Mouse (Mus musculus) liver, adult (tissue): ENCODE results near the gene Lhb.

Source experiments
- GATA4 ChIP-seq: IDR thresholded peaks from 2 replicates; pipeline ENCODE4 v1.6.1; 2014; ENCODE audit warnings: mild to moderate bottlenecking, low read length; ENCODE audit not compliant: insufficient replicate concordance

The Lhb gene

DNA sequence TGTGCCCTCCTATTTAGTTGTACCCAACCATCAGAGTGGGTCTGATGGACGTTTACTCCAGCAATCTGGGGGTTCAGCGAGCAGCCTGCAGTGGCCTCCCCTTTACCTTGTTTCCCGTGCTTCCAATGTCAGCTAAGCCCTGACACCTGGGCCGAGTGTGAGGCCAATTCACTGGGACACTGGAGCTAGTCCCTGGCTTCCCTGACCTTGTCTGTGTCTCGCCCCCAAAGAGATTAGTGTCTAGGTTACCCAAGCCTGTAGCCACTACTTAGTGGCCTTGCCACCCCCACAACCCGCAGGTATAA is at the start of gene Lhb:
Lhb (plus strand) TSS at position 206 of the 305 bp plus-strand sequence.
- TF ChIP-seq GATA4: no peak

DNA sequence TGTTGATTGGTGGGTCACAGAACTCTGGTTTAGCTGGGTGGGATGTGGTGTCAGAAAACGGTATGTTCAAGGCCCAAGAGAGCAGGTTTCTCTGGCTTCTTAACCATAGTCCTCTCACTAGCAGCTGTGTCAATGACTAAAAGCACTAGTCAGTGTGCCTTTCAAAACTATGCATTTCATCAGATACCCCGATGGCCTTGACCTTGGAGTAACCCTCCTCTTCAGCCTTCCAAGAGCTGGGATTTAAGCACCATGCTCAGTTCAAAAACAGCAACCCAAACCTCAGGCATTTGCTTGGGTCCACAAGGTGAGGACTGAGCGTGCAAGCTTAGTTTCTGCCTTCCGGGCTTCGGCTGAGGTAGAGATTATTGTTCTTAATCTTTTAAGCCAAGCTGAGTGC is 48.2 kb upstream of the Lhb start:
- no peak for TF ChIP-seq GATA4

- no peak for TF ChIP-seq GATA4
These were observed 46.0 kb upstream of the Lhb start for GRCm38 (mm10) chr7:45374620-45375019.

DNA sequence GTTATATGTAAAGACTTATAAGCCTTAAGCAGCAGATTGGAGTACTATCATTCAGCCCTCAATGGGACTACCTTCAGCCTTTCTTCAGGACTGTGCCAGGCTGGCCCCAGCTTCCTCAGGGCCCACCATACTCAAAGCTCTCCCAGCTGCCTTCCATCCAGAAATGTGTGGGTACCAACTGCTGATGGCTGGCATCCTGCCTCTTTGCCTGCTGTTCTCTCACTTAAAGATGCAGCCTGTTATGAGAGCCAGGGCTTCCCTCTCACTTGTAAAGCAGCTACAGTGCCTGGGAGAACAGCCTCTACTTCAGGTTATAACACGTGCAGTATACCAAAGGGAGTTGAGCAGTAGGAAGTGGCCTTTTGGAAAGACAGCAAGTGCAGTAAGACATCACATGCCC is 44.6 kb upstream of the Lhb start:
- TF ChIP-seq GATA4: no peak

- TF ChIP-seq GATA4: no peak
These were observed 34.5 kb upstream of the Lhb start for GRCm38 (mm10) chr7:45386077-45386476.

DNA sequence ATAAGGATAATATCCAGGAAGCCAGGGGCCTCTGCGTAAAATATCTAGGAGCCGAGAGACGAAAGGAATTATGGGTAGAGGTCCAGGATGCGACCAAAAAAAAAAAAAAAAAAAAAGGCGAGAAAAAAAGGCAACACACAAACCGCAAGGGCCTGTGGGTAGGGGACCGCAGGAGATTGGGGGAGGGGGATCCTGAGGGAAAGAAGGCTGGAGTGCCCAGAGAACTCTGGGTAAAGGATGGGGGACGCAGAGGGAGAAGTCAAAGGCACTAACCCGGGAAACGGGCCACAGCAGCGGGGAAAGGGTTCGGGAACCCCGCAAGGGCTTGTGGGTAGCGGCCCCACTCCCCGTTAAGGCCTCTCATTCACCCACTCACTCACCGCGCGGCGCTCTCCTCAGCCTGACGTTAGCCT is 25.5 kb upstream of the Lhb start:
- no peak for TF ChIP-seq GATA4

GRCm38 (mm10) chr7:45395578-45396336 is 24.9 kb upstream of the Lhb start, which contains the start of gene Snrnp70:
Gene Snrnp70 (minus strand): TSS chr7:45395742.
- TF ChIP-seq GATA4: no peak

GRCm38 (mm10) chr7:45396787-45397186 is 23.8 kb upstream of the Lhb start:
- TF ChIP-seq GATA4: no peak

GRCm38 (mm10) chr7:45401521-45402085 is 19.0 kb upstream of the Lhb start:
- TF ChIP-seq GATA4: no peak

DNA sequence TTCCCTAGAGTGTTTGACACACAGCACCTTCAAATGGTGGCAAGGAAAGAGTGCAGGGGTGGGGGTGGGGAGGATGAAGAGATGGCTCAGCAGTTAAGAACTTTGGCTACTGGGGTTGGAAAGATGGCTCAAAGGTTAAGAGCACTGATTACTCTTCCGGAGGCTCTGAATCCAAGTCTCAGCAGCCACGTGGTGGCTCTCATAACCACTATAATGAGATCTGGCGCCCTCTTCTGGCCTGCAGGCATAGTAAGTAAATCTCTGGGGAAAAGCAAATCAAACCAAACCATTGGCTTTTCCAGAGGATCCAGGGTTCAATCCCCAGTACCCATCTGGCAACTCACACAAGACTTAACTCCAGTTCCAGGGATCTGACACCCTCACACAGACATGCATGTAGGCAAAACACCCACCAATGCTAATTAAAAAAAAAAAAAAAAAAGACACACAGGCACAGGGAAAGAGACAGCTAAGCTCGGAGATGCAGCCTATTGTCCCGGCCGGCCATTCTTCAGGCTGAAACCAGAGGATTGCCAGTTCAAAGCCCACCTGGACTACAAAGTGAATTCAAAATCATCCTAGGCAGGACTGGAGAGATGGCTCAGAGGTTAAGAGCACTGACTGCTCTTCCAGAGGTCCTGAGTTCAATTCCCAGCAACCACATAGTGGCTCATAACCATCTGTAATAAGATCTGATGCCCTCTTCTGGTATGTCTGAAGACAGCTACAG is 16.9 kb upstream of the Lhb start:
- TF ChIP-seq GATA4: no peak

- TF ChIP-seq GATA4: no peak
These were observed 15.2 kb upstream of the Lhb start, which contains the start of gene Kcna7 for GRCm38 (mm10) chr7:45405091-45406075. Gene Kcna7 (plus strand): TSS chr7:45405653.

DNA sequence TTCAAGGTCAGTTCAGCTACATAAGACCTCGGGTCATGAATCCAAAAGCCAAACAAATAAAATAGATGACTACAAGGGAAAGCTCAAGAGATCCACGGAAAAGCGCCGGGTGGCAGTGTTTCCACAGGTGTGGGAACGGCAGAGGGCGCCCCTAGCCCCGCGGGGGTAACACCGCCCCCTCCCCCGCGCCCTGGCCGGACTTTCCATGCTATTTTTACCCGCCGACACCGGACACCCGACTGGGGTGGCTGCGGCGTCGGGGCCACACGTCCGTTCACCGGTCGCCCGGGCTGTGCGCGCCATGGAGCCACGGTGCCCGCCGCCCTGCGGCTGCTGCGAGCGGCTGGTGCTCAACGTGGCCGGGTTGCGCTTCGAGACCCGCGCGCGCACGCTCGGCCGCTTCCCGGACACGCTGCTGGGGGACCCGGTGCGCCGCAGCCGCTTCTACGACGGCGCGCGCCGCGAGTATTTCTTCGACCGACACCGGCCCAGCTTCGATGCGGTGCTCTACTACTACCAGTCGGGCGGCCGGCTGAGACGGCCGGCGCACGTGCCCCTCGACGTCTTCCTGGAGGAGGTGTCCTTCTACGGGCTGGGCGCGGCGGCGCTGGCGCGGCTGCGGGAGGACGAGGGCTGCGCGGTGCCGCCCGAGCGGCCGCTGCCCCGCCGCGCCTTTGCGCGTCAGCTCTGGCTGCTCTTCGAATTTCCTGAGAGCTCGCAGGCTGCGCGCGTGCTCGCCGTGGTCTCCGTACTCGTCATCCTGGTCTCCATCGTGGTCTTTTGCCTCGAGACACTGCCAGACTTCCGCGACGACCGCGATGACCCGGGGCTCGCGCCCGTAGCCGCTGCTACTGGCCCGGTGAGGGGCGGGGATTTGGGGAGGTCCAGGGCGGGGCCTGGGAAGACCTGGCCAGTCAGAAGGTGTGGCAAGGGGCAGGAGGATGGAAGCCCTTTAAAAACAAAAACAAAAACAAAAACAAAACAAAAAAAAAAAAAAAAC is 14.2 kb upstream of the Lhb start:
- TF ChIP-seq GATA4: no peak

GRCm38 (mm10) chr7:45407836-45408235 is 12.8 kb upstream of the Lhb start:
- TF ChIP-seq GATA4: no peak

- no peak for TF ChIP-seq GATA4
These were observed 12.3 kb upstream of the Lhb start for GRCm38 (mm10) chr7:45408351-45408750.
